ENCODE assay signal across 9 mouse cellular contexts in genomic region chr12:16808045-16808444, GRCm38 (mm10). TPM values are rescaled to one million over a fixed set of nuclear protein-coding genes. Genes with fewer than 3 reads are reported as not detected.
DNase-seq lines count a peak whose midpoint lies in the region; ATAC-seq lines count a peak whose summit lies in the region.
"Had no signal": no experiment of that assay in that cellular context is flagged by ENCODE, and none has a peak within 500 bp of the region (broad histone marks: within the 10 kb centered on the region; RNA-seq: fewer than 3 reads in every experiment).

No protein-coding gene starts in this region.

- no peak overlapping the region for H3K9ac ChIP-seq in neural tube, embryonic 15.5 days (replicated peaks)
- no peak overlapping the region for H3K9ac ChIP-seq in hindbrain, embryonic 14.5 days
- no peak overlapping the region for H3K9ac ChIP-seq in forebrain, embryonic 13.5 days
- H3K9ac ChIP-seq: heart, embryonic 15.5 days had no signal

- no peak overlapping the region for H3K4me3 ChIP-seq in neural tube, embryonic 15.5 days (replicated peaks)
- no peak overlapping the region for H3K4me3 ChIP-seq in hindbrain, embryonic 14.5 days (replicated peaks; ENCODE audit: low read length)
- H3K4me3 ChIP-seq in forebrain, embryonic 13.5 days: no peak overlapping the region
- H3K4me3 ChIP-seq: heart, embryonic 15.5 days had no signal

- no peak overlapping the region for H3K4me2 ChIP-seq in neural tube, embryonic 15.5 days
- no peak overlapping the region for H3K4me2 ChIP-seq in hindbrain, embryonic 14.5 days (replicated peaks)
- H3K4me2 ChIP-seq in forebrain, embryonic 13.5 days: no peak overlapping the region
- H3K4me2 ChIP-seq: heart, embryonic 15.5 days had no signal

- ATAC-seq in neural tube, embryonic 15.5 days (ENCODE audit: low FRiP score): no peak
- ATAC-seq in hindbrain, embryonic 14.5 days (ENCODE audit: low FRiP score): no peak
- ATAC-seq in megakaryocyte, adult 5-6 weeks (ENCODE audit: poor library complexity, severe bottlenecking): peak; percentile 58
- no peak for ATAC-seq in forebrain, embryonic 13.5 days

- no peaks in the 10 kb centered on the region for H3K36me3 ChIP-seq in neural tube, embryonic 15.5 days
- no peaks in the 10 kb centered on the region for H3K36me3 ChIP-seq in hindbrain, embryonic 14.5 days (replicated peaks; ENCODE audit: control insufficient read depth, insufficient read depth)
- no peaks in the 10 kb centered on the region for H3K36me3 ChIP-seq in forebrain, embryonic 13.5 days (ENCODE audit: poor library complexity, severe bottlenecking)
- H3K36me3 ChIP-seq: heart, embryonic 15.5 days had no signal

- WGBS in neural tube, embryonic 15.5 days: 44% methylated on average over 3 of the region's 3 CpGs
- 47% methylated on average over 3 of the region's 3 CpGs for WGBS in hindbrain, embryonic 14.5 days
- 45% methylated on average over 3 of the region's 3 CpGs for WGBS in forebrain, embryonic 13.5 days

- DNase-seq in gastrocnemius, adult 18-20 months (ENCODE audit: low spot score): peak; percentile 56
- DNase-seq in gastrocnemius, postnatal 25 days: no peak
- DNase-seq in neural tube, embryonic 10.5 days (ENCODE audit: extremely low spot score, low spot score): peak; percentile 44
- peak; percentile 39 for DNase-seq in R1 (ENCODE audit: low read depth, low spot score)
- peak; percentile 77 for DNase-seq in hindbrain, embryonic 14.5 days (ENCODE audit: low spot score)

- peaks cover 17% of the 10 kb centered on the region for H3K4me1 ChIP-seq in neural tube, embryonic 15.5 days
- peaks cover 15% of the 10 kb centered on the region for H3K4me1 ChIP-seq in hindbrain, embryonic 14.5 days (replicated peaks; ENCODE audit: control insufficient read depth, insufficient read depth, low read length)
- peaks cover 36% of the 10 kb centered on the region for H3K4me1 ChIP-seq in forebrain, embryonic 13.5 days

- H3K27me3 ChIP-seq in neural tube, embryonic 15.5 days (replicated peaks): peaks cover 26% of the 10 kb centered on the region; the same call in 1 of the 2 replicates
- H3K27me3 ChIP-seq in hindbrain, embryonic 14.5 days (ENCODE audit: control insufficient read depth, insufficient read depth, low read length): peaks cover 15% of the 10 kb centered on the region
- peaks cover 59% of the 10 kb centered on the region for H3K27me3 ChIP-seq in forebrain, embryonic 13.5 days

- H3K27ac ChIP-seq in neural tube, embryonic 15.5 days (replicated peaks): no peak overlapping the region
- no peak overlapping the region for H3K27ac ChIP-seq in hindbrain, embryonic 14.5 days
- H3K27ac ChIP-seq in forebrain, embryonic 13.5 days: no peak overlapping the region
- H3K27ac ChIP-seq: heart, embryonic 15.5 days had no signal

- no peaks in the 10 kb centered on the region for H3K9me3 ChIP-seq in neural tube, embryonic 15.5 days (replicated peaks)
- no peaks in the 10 kb centered on the region for H3K9me3 ChIP-seq in hindbrain, embryonic 14.5 days (ENCODE audit: control insufficient read depth, low read length)
- no peaks in the 10 kb centered on the region for H3K9me3 ChIP-seq in forebrain, embryonic 13.5 days (replicated peaks)
- H3K9me3 ChIP-seq: heart, embryonic 15.5 days had no signal

RNA-seq across cellular contexts. Expression of gene E2f6, which starts 2.7 kb away (rescaled TPM):
- total RNA-seq in gastrocnemius, adult 18-20 months (2021): 100 to 1,000 TPM; 143 to 161 TPM
- 100 to 1,000 TPM in 1 of 2 experiments, 10 to 100 TPM in 1; 96.4 to 114 TPM for total RNA-seq in gastrocnemius, postnatal 25 days (2021)
- 26.3 and 31.2 TPM in 2 replicates for polyA plus RNA-seq in neural tube, embryonic 15.5 days (2015; fragmentation: Nextera tagmentation; extraction: Ambion mirVana)
- 32.5 and 36.2 TPM in 2 replicates for polyA plus RNA-seq in hindbrain, embryonic 14.5 days (2014; fragmentation: Nextera tagmentation; extraction: Ambion mirVana)
- 34.2 and 34.4 TPM in 2 replicates for total RNA-seq in megakaryocyte, adult 5-6 weeks (2015)
- 28.3 and 33.8 TPM in 2 replicates for total RNA-seq in megakaryocyte, adult 5-6 weeks (2017)
- 43.3 and 51.8 TPM in 2 replicates for polyA plus RNA-seq in forebrain, embryonic 13.5 days (2015; fragmentation: Nextera tagmentation; extraction: Ambion mirVana)

RNA-seq across cellular contexts. Expression of gene Greb1, which starts 7.4 kb away (rescaled TPM):
- total RNA-seq in gastrocnemius, adult 18-20 months (2021): 1 to 10 TPM in 1 of 2 experiments, under 1 TPM in 1; 0.43 to 3.9 TPM
- under 1 TPM; 0.56 to 0.67 TPM for total RNA-seq in gastrocnemius, postnatal 25 days (2021)
- polyA plus RNA-seq in neural tube, embryonic 15.5 days (2015; fragmentation: Nextera tagmentation; extraction: Ambion mirVana): 0.67 and 1.9 TPM in 2 replicates
- 0.88 and 1.4 TPM in 2 replicates for polyA plus RNA-seq in hindbrain, embryonic 14.5 days (2014; fragmentation: Nextera tagmentation; extraction: Ambion mirVana)
- 0.68 TPM in 1 of 2 replicates, not detected in the other for total RNA-seq in megakaryocyte, adult 5-6 weeks (2015)
- total RNA-seq in megakaryocyte, adult 5-6 weeks (2017): not detected in 2 replicates
- 0.85 and 0.97 TPM in 2 replicates for polyA plus RNA-seq in forebrain, embryonic 13.5 days (2015; fragmentation: Nextera tagmentation; extraction: Ambion mirVana)
